Mouse (Mus musculus): ENCODE results near the gene Gbp3.
"Not testable (repeated sequence)": the region's sequence is repeated elsewhere in the genome, so short reads cannot be mapped to it uniquely, and the experiment has no call there.

Gbp3 gene

GRCm38 (mm10) chr3:142559632-142560228 is at the start of gene Gbp3:
Gene Gbp3, plus strand, starts transcription at chr3:142560026.
- DNase-seq (ENCODE audit: low spot score): no peak

- DNase-seq (ENCODE audit: low spot score): no peak
These were observed 31.7 kb upstream of the Gbp3 start for GRCm38 (mm10) chr3:142528116-142528515.

GRCm38 (mm10) chr3:142529597-142529996 is 30.2 kb upstream of the Gbp3 start:
- DNase-seq (ENCODE audit: low spot score): no peak

GRCm38 (mm10) chr3:142530087-142530953 is 29.5 kb upstream of the Gbp3 start, which contains the start of gene Gbp7:
Gene Gbp7, plus strand, starts transcription at chr3:142530342.
- peak; percentile 39 for DNase-seq (ENCODE audit: low spot score)

GRCm38 (mm10) chr3:142531595-142531994 is 28.2 kb upstream of the Gbp3 start:
- no peak for DNase-seq (ENCODE audit: low spot score)

- no peak for DNase-seq (ENCODE audit: low spot score)
These were observed 26.6 kb upstream of the Gbp3 start for GRCm38 (mm10) chr3:142533185-142533584.

GRCm38 (mm10) chr3:142535667-142536066 is 24.2 kb upstream of the Gbp3 start:
- DNase-seq (ENCODE audit: low spot score): no peak

- no peak for DNase-seq (ENCODE audit: low spot score)
These were observed 18.4 kb upstream of the Gbp3 start for GRCm38 (mm10) chr3:142541391-142541790.

GRCm38 (mm10) chr3:142542776-142543175 is 17.1 kb upstream of the Gbp3 start:
- not testable (repeated sequence) for DNase-seq (ENCODE audit: low spot score)

- DNase-seq (ENCODE audit: low spot score): no peak
These were observed 13.1 kb upstream of the Gbp3 start for GRCm38 (mm10) chr3:142546690-142547089.

- no peak for DNase-seq (ENCODE audit: low spot score)
These were observed 9.7 kb upstream of the Gbp3 start for GRCm38 (mm10) chr3:142550052-142550676.

GRCm38 (mm10) chr3:142554601-142555000 is 5.2 kb upstream of the Gbp3 start:
- DNase-seq (ENCODE audit: low spot score): no peak

GRCm38 (mm10) chr3:142555623-142556022 is 4.2 kb upstream of the Gbp3 start:
- DNase-seq (ENCODE audit: low spot score): no peak

- DNase-seq (ENCODE audit: low spot score): peak; percentile 78
These were observed 596 bp downstream of the Gbp3 start for GRCm38 (mm10) chr3:142560296-142560948.

- no peak for DNase-seq (ENCODE audit: low spot score)
These were observed 1.3 kb downstream of the Gbp3 start for GRCm38 (mm10) chr3:142561045-142561646.

GRCm38 (mm10) chr3:142561666-142562065 is 1.8 kb downstream of the Gbp3 start:
- DNase-seq (ENCODE audit: low spot score): no peak

GRCm38 (mm10) chr3:142567490-142567889 is 7.7 kb downstream of the Gbp3 start:
- not testable (repeated sequence) for DNase-seq (ENCODE audit: low spot score)

- DNase-seq (ENCODE audit: low spot score): no peak
These were observed 10.9 kb downstream of the Gbp3 start for GRCm38 (mm10) chr3:142570738-142571137.

- DNase-seq (ENCODE audit: low spot score): no peak
These were observed 17.3 kb downstream of the Gbp3 start for GRCm38 (mm10) chr3:142577108-142577507.

GRCm38 (mm10) chr3:142578342-142578741 is 18.5 kb downstream of the Gbp3 start:
- DNase-seq (ENCODE audit: low spot score): no peak

- DNase-seq (ENCODE audit: low spot score): no peak
These were observed 23.2 kb downstream of the Gbp3 start for GRCm38 (mm10) chr3:142583067-142583466.

- no peak for DNase-seq (ENCODE audit: low spot score)
These were observed 27.6 kb downstream of the Gbp3 start for GRCm38 (mm10) chr3:142587386-142587785.

Data from ovary, postnatal 10 days (tissue).